Mouse (Mus musculus) heart, postnatal 25 days (tissue): ENCODE measurements at regions not wholly inside any gene's neighbourhood (a gene's known extent, or its start where the extent isn't known, plus 50 kb on each side); places are given as distances from the start of the nearest gene placed in this dataset.
A peak's percentile ranks its signal among the peaks of the same experiment; 100 is the strongest.
"Not testable (repeated sequence)": the region's sequence is repeated elsewhere in the genome, so short reads cannot be mapped to it uniquely, and the experiment has no call there.

Experiments used
- DNase-seq: peaks from one replicate; pipeline ENCODE4 v3.0.0; 2022; ENCODE audit warnings: low spot score
- intact Hi-C: fragments of 180-260 bp; cut with DNase I; formaldehyde crosslinking; loops from one replicate; pipeline ENCODE4 v1.15.1; 2025

DNA sequence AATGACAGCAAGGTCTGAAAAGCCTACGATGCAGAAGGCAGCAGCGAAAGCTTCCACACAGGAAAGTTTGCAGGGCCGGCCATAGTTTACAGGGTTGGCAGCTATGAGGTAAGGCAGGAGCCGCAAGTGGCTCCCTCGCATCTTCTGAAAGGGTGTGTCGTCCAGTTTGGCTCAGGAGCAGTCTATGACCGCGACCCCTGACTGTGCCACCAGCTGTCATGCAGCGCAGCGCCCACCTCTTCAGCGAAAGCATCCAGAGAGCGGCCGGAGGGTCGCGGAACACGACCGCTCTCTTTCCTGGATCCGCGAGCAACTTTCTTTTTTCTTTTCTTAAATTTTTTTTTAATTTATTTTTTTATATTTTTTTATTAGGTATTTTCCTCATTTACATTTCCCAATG, 221.9 kb upstream of the Gm6793 start:
- intact Hi-C loops, DNase-seq: not testable (repeated sequence)

DNA sequence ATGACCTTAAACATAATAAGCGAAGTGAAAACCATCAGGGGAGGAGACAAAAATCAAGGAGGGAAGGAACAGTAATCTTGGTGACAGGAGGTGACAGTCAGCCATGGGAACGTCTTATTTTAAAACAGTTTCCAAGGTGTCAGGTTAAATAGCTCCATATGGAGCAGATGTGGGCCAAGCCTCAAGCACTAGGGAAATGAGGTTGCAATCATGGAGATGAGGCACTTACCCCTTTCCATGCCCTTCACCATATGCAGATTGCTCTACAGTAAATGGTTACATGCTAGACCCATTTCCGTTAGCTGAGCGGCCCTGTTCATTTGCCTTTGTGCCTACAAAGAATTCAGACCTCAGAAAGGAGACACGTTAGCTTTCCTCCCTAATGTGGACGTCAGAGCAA, 204.8 kb upstream of the Gm6793 start:
- intact Hi-C loops = no loop called here
- DNase-seq = no peak

DNA sequence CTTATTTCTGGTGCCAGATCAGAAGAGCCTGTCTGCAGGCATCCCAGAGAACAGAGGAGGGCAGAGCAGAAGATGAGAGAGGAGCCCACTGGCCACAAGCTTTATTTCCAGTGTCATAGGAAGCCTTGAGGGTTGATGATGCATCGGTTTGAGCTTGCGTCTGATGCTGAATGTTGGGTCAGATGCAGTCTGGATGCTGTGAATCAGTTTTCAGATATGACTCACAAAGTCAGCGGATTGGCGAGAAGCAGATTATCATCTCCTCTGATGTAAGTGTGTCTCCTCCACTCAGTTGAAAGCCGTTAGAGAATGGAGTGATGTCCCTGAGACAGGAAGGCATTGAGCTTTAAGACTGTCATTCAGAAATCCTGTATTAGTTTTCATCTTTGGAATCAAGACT, 197.3 kb upstream of the Gm6793 start:
- intact Hi-C loops = no loop called here
- no peak for DNase-seq

DNA sequence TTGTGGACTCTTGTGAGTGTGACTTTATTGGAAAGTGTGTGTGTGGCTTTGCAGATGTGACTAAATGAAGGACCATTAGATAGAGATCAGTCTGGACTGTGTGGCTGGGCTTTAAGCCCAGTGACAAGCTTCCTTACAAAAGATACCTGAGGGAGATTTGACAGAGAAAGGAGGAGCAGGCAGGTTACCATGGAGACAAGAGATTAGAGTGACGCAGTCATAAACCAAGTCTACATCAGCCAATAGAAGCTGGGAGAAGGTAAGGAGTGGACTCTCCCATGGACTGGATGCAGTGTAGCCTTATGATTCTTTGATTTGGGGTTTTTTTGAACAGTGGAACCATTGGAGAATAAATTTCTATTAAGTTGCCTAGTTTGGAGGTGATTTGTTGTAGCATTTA, 181.6 kb upstream of the Gm6793 start:
- intact Hi-C loops = no loop called here

DNA sequence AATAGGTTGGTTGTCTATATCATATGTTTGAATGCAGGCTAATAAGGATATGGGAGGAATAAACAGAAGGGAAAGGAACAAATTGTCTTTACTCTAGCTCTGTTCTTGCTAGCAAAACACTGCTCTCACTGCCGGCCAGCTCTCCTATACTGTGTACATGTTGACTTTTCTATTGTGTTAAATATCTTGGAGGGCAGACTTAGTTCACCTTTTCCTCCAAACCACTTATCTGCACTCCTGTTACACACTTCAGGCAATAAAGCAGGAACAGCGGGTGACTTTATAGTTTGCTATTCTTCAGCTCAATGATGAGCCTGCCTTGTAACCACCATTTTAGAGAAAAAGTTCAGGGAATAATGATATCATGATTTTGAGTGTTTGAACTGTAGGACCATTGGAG, 181.0 kb upstream of the Gm6793 start:
- intact Hi-C loops = no loop called here
- DNase-seq = no peak

More for the DNA sequence above, 181.6 kb upstream of the Gm6793 start:
- DNase-seq = no peak

DNA sequence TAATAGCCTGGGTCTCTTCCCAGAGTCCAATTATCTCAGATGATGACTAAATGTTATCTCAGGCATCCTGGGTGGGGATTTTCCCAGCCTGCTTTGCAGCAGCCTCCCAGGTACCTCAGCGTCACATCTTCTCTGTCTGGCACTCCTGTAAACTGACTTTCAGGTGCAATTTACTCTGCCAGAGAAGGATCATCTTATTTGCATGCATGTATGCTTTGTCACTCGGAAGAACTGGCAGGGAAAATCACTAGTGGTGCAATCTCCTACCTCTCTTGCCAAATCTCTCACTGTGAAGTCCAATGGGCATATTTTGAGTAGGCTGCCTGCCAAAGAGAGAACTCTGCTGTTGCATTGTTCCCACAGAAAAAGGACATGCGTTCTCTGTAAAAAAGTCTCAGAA, 177.0 kb upstream of the Gm6793 start:
- no peak for DNase-seq
- intact Hi-C loops = no loop called here

DNA sequence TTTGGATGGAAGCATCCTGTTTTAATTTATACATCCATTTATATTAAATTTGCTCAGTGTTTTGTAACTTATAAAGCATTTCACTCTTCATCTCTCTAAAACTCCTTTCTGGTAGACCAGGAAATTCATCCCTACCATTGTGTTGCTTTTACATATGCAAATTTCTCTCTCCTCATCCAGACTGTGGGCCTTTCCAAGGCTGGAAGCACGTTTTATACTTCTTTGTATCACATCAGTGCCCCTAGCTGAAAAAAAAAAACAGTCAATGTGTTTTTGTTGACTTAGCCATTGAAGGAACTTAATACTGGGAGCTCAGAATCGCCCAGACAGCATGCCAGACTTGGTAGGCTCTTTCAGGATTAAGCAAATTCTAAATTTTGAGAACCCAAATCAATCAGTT, 174.9 kb upstream of the Gm6793 start:
- intact Hi-C loops = no loop called here
- DNase-seq = no peak

DNA sequence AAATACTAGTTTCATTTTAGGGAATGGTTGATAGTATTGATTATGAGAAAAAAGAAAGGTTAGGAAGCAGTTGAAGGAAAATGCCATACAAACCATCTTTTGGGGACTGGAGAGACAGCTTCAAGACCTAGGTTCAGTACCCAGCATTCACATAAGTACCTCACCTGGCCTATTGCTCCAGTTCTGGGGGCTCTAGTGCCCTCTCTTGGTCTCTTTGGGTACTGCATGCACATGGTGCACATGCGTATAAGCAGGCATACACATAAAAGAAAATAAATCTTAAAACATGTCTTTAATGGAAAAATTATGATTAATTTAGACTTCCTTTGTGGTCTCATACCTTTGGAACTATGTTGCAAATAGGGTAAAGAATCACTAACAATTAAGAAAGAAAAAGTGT, 155.3 kb upstream of the Gm6793 start:
- intact Hi-C loops = no loop called here
- DNase-seq = no peak

DNA sequence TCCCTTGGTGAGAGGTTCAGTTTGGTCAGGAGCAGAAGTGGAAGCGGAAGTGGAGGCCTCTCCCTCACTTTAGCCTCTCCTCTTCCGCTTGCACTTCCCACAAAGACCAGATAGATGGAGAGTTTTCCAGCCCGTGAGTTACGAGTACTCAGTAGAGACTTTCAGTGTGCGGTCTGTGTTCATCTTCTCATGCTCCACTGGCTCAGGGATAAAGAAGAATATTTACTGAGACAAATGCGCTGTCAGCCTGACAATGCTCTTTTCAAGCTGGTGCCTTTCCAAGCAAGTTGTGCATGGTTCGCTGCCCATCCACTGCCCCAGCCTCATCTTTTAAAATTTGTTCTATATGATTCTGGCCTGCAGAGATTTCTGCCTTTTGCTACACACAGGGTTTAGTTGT, 141.8 kb upstream of the Gm6793 start:
- DNase-seq = no peak
- intact Hi-C loops = no loop called here

DNA sequence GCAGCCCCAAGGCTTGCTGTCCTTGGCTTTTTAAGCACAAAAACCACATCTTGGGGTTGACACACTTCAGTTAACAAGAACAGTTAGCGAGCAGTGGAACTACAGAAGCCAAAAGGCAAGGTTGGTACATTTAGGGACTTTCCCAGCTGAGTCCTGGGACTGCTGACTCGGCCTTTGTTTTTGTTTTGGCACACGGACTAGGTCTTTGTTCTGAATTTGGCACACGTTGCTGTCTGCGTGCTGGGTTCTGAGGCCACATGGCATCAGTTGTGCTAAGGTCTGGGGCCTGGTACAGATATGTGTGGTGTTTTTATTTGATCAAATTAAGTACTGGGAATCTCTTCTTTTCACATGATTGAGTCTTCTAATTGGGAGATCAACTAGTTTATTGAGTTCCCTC, 124.1 kb upstream of the Gm6793 start:
- intact Hi-C loops = no loop called here
- no peak for DNase-seq

DNA sequence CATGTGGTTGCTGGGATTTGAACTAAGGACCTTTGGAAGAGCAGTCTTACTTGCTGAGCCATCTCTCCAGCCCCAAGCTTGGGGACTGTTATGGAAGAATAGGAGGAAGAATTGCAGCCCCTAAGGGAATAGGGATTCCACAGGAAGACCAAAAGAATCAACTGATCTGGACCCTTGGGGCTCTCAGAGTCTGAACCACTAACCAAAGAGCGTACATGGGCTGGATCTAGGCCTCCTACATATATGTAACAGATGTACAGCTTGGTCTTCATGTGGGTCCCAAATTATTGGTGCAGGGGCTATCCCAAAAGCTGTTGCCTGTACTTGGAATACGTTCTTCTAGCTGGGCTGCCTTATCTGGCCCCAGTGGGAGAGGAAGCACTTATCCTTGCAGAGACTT, 115.4 kb upstream of the Gm6793 start:
- no peak for DNase-seq
- intact Hi-C loops = no loop called here

DNA sequence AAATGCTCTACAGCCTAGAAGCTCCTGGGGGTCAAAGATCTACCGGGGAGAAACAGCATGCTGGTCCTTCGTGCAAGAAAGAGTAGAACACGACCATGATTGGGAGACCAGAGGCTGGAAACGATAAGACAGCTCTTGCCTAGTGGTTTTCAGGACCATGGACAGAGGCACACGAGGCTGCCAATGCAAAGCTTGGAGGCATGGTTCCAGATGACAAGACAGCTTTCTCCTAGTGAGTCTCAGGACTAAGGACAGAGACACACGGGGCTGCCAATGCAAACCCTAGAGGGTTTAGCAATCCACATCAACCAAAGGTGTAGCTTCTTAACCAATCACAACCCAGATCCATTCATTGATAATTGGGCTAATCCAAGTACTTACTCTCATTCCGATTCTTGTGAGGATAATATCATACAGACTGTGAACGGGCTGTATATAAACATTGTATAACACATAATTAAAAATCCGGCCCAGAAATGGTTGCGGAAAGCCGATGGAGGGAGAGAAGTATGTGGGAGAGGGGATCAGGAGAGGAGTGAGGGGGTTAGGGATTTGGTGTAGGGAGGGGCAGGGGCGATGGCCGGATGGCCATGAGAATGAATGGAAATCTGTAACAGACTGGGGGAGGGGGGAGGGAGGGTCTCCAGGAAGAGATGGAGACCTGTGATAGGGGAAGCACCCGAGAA, 114.1 kb upstream of the Gm6793 start:
- DNase-seq = no peak

DNA sequence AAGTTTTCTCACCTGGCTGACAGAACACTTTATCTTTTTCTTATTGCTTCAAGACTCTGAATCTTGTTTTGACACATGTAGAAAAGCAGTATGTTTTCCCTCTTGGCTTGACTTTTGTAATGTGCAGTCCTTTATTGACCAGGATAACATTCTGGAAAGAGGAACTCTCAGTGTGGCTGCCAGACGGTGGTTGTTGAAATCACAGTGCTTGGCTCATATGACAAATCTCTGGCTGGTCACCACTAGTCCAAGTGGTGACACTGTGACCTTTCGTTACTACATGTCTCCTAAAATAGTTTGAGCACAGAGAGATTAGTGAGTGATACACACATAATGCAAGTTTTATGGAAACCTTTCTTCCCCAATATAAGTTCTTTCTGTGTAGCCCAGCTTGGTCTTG, 97.1 kb upstream of the Gm6793 start:
- no peak for DNase-seq
- intact Hi-C loops = no loop called here

More for the DNA sequence above, 114.1 kb upstream of the Gm6793 start:
- intact Hi-C loops = no loop called here

DNA sequence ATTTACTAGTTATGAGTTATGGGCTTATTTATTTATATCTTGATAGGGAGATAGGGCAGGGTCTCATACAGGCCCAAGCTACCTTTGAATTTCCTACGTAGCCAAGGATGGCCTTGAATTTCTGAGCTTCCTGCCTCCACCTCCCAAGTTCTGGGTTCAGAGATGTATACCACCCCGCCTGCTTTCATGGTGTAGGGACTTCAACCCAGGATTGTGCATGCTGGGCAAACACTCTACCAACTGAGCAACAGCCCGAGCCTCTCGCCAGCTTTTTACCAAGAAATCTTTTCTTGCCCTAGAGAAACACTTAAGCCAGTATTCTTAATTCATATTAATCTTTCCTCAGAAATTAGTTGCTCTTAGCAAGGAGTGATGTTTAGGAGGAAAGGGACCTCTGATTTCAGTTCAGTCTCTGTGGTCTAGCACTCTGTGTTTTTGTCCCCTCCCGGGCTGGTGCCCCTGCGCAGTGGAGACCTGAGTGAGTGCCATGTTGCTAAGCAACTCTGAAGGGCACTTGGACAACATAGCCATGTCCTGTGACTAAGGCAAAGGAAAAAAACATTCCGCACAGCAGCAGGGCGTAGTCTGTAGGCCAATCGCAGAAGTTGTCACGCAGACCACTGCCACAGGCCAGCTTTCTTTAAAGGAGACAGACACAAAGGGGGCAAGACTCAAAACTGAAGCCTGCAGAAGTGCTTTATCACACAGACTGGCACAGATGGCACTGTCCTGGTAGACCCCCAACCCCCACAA, 83.2 kb upstream of the Gm6793 start:
- peak; percentile 12 for DNase-seq
- intact Hi-C loops = no loop called here

DNA sequence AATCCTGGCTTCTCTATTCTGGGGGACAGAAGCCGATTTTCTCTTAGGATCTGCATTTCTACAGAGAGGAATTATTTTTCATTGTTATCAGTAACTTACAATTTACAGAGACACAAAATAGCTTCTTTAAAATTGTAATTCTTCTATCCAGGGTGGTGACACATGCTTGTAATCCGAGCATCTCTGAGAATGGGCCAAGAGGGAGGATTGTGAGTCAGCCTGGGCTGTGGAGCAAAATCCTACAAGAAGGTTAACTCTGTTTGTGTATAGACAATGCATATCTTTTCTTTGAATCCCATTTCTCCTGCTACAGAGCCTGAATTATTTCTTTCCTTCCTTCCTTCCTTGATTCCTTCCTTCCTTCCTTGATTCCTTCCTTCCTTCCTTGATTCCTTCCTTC, 80.0 kb upstream of the Gm6793 start:
- intact Hi-C loops = no loop called here
- no peak for DNase-seq

DNA sequence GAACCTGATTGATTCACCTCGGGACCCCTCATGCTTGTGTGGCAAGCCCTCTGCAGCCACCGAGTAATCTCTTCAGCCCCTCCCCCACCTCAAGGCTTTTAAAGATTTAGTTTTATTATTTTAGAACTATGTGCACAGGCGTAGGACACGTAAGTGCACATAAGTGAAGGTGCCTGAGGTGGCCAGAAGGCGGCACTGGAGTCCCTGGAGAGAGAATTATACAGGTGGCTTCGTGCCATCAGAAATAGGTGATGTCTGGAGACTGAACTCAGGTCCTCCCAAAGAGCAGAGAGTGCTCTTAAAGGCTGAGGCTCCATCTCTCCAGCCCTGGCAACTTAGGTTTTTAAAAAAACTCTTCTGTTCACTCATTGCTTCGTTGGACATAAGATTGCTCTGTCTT, 78.7 kb upstream of the Gm6793 start:
- intact Hi-C loops = no loop called here
- DNase-seq = no peak

DNA sequence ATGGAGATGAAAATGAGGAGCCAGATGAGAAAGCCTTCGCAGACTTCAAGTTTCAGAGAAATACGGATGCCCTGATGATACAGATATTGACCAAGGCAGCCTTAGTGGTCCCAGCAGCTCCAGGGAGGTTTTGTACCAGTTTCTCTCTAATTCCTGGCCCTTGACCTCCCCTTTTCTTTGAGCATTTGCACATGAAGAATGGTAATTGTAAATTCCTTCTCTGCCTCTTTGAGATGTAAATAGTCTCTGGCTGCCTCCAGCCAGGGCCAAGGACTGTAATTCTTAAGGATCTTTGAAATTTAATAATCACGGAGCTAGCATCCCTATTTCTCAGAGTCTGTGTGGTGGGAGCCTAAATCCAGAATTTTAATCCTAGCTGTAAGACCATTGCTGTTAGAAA, 78.0 kb upstream of the Gm6793 start:
- intact Hi-C loops = no loop called here
- DNase-seq = no peak

DNA sequence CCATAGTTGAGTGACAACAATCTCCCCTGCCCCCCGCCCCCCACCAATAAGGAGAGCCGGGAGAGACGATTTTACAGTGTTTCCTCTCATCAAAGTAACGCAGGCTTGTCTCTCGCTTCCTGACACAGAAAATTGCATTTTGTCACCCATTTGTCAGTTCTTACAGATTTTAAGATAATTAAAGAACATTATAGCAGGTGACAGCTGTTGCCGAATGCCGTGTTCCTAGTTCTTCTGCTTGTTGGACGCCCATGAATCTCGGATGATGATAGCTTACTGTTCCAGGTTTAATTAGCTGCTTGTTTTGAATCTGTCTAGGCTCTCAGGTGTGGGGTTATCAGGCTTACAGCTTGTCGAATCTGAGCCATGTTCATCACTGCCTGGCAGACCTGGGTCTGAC, 63.8 kb upstream of the Gm6793 start:
- intact Hi-C loops = no loop called here
- DNase-seq = no peak

DNA sequence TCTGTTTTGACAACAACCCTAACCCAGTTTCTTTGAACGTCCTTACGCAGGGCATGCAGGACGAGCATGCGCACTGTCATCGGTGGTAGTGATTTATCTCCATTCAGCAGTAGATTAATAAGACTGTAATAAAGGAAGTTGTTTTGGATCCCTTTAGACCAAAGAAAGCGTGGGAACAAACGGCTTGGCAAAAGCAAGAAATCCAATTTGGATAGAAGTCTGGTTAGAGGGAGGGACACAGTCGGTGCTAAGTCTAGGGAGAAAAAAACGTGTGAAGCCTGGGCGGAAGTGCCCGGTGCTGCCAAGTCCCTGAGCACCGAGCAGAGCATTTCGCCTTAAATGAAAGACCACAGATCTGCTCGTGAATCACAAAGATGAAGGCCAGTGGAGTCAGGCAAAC, 57.4 kb upstream of the Gm6793 start:
- intact Hi-C loops = no loop called here
- DNase-seq = no peak

DNA sequence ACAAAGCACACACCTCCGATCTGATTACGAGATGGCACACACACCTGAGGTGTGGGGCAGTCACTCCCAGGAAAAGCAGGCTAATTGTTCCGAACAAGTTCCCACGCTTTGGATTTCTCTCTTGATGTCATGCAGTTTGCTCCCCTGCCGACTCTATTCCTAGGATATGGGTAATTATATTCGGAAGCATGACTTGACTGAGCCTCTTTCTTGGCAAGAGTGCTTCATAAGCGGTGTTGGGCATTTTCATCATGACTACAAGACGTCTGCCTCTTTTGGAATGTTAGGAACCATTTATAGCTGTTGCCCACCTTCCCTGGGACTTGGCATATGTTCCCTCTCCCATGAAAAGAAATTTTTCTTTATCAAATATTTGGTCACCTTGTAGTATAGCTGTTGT, 55.4 kb upstream of the Gm6793 start:
- DNase-seq = no peak
- intact Hi-C loops = no loop called here
